Mouse (Mus musculus) kidney, adult 2 months (tissue): ENCODE data around the gene Naa38.

Experiments used
- CTCF ChIP-seq: fragments of 200-500 bp; conservative IDR thresholded peaks from 2 replicates; pipeline ENCODE4 v1.5.1; 2011; ENCODE audit warnings: low read depth, mild to moderate bottlenecking, control low read depth, low read length, moderate library complexity, mixed read lengths; ENCODE audit not compliant: insufficient read depth, insufficient read length
- POLR2A ChIP-seq: fragments of 200-500 bp; IDR thresholded peaks from one replicate; pipeline ENCODE4 v1.6.1; 2011; ENCODE audit warnings: low read depth, low read length, control low read depth

GRCm38 (mm10) chr11:69369215-69369989, 25.9 kb upstream of the Naa38 start, which contains the start of gene Chd3:
- TF ChIP-seq POLR2A (no peak), CTCF (no peak)
